Mouse (Mus musculus): ENCODE measurements around the gene Atp8b3.

GRCm38 (mm10) chr10:80535071-80535470, 3.9 kb downstream of the Atp8b3 start:
- TF ChIP-seq CTCF (IDR thresholded peaks at IDR 0.05; ENCODE audit: control insufficient read depth, insufficient read depth, insufficient read length), result no peak
- no peak for TF ChIP-seq USF1 (IDR thresholded peaks at IDR 0.05; ENCODE audit: low read depth)
- TF ChIP-seq MAX (IDR thresholded peaks at IDR 0.05), result no peak
- no peak for TF ChIP-seq CEBPB (IDR thresholded peaks at IDR 0.05; ENCODE audit: low read depth)
- no peak for TF ChIP-seq MYOG (IDR thresholded peaks at IDR 0.05; ENCODE audit: control insufficient read depth, extremely low read depth, insufficient read length)
- no peak for TF ChIP-seq FOSL1 (IDR thresholded peaks at IDR 0.05; ENCODE audit: insufficient read depth, low read length, poor library complexity, severe bottlenecking)
- no peak for TF ChIP-seq MYOD1 (IDR thresholded peaks at IDR 0.05; ENCODE audit: control insufficient read depth, insufficient read length, low read depth)

Data from C2C12 (cell line).